Mouse (Mus musculus) layer of hippocampus, postnatal 36 days (tissue): ENCODE measurements around the gene Vrtn. TPM values are rescaled to one million over a fixed set of nuclear protein-coding genes. Genes with fewer than 3 reads are reported as not detected.

Experiments used
- DNase-seq, 2 experiments: peaks; one replicate each; pipeline ENCODE4 v3.0.0; 2022
- total RNA-seq, 2 experiments: library from RNA; stranded (reverse); gene quantifications; 2 replicates each; pipeline ENCODE4 v1.2.3; 2021

The Vrtn gene
- not detected for total RNA-seq

GRCm38 (mm10) chr12:84640654-84641053 is at the start of gene Vrtn:
Gene Vrtn (plus strand): TSS chr12:84641019.
- no peak for DNase-seq

GRCm38 (mm10) chr12:84598324-84598723 is 42.5 kb upstream of the Vrtn start:
- no peak for DNase-seq

- no peak for DNase-seq
Measured at GRCm38 (mm10) chr12:84604001-84604400, 36.8 kb upstream of the Vrtn start.

GRCm38 (mm10) chr12:84605860-84606259 is 35.0 kb upstream of the Vrtn start:
- no peak for DNase-seq

GRCm38 (mm10) chr12:84611718-84612117 is 29.1 kb upstream of the Vrtn start:
- no peak for DNase-seq

GRCm38 (mm10) chr12:84612518-84612917 is 28.3 kb upstream of the Vrtn start:
- no peak for DNase-seq

- no peak for DNase-seq
Measured at GRCm38 (mm10) chr12:84614001-84614400, 26.8 kb upstream of the Vrtn start.

- DNase-seq: no peak
Measured at GRCm38 (mm10) chr12:84614524-84614923, 26.3 kb upstream of the Vrtn start.

GRCm38 (mm10) chr12:84616977-84617630 is 23.7 kb upstream of the Vrtn start, which contains the start of gene Abcd4:
Gene Abcd4 (minus strand): TSS chr12:84617413.
- peak; percentile 89 to 92 for DNase-seq

- DNase-seq: no peak
Measured at GRCm38 (mm10) chr12:84617663-84618062, 23.2 kb upstream of the Vrtn start.

- DNase-seq: no peak
Measured at GRCm38 (mm10) chr12:84620975-84621374, 19.8 kb upstream of the Vrtn start.

- no peak for DNase-seq
Measured at GRCm38 (mm10) chr12:84624601-84625000, 16.2 kb upstream of the Vrtn start.

- no peak for DNase-seq
Measured at GRCm38 (mm10) chr12:84625116-84625515, 15.7 kb upstream of the Vrtn start.

GRCm38 (mm10) chr12:84631867-84632266 is 9.0 kb upstream of the Vrtn start:
- DNase-seq: no peak

- no peak for DNase-seq
Measured at GRCm38 (mm10) chr12:84640253-84640652, 566 bp upstream of the Vrtn start.

GRCm38 (mm10) chr12:84650234-84650633 is 9.4 kb downstream of the Vrtn start:
- DNase-seq: no peak

- peak; percentile 44 to 67 for DNase-seq
Measured at GRCm38 (mm10) chr12:84653912-84654311, 13.1 kb downstream of the Vrtn start.

- no peak for DNase-seq
Measured at GRCm38 (mm10) chr12:84670555-84670954, 29.7 kb downstream of the Vrtn start.

- no peak for DNase-seq
Measured at GRCm38 (mm10) chr12:84671646-84672045, 30.8 kb downstream of the Vrtn start.

GRCm38 (mm10) chr12:84674666-84675526 is 34.1 kb downstream of the Vrtn start:
- DNase-seq: no peak

GRCm38 (mm10) chr12:84676011-84676410 is 35.2 kb downstream of the Vrtn start:
- no peak for DNase-seq

- DNase-seq: no peak
Measured at GRCm38 (mm10) chr12:84684569-84684968, 43.8 kb downstream of the Vrtn start.

- DNase-seq: no peak
Measured at GRCm38 (mm10) chr12:84686176-84686575, 45.4 kb downstream of the Vrtn start.

GRCm38 (mm10) chr12:84687531-84687930 is 46.7 kb downstream of the Vrtn start:
- no peak for DNase-seq
